Mouse (Mus musculus): ENCODE measurements around the gene Atxn7l1. TPM values are rescaled to one million over a fixed set of nuclear protein-coding genes. Genes with fewer than 3 reads are reported as not detected.

Gene Atxn7l1
- polyA plus RNA-seq, 1 experiment from 2014 or later = 11.4 TPM

- Histone ChIP-seq H3K9me3 (replicated peaks) (no peaks in the 10 kb centered on the region), H3K27ac (ENCODE audit: poor library complexity, severe bottlenecking) (no peak overlapping the region), H3K27me3 (replicated peaks) (no peaks in the 10 kb centered on the region), H3K4me3 (no peak overlapping the region), H3K9ac (no peak overlapping the region), H3K36me3 (0 out of 2 replicates have a peak, but pooled peaks cover 3% of the 10 kb centered on the region), H3K4me2 (no peak overlapping the region), H3K4me1 (replicated peaks) (no peaks in the 10 kb centered on the region)
- WGBS = 90% methylated on average over 1 of the region's 1 CpGs
- no peak for ATAC-seq (ENCODE audit: insufficient number of reproducible peaks, low FRiP score)
Measured at GRCm38 (mm10) chr12:33276028-33276427, 128.5 kb downstream of the Atxn7l1 start.

- H3K9ac ChIP-seq = no peak overlapping the region
- H3K4me1 ChIP-seq (replicated peaks) = no peaks in the 10 kb centered on the region
- ATAC-seq (ENCODE audit: insufficient number of reproducible peaks, low FRiP score) = no peak
- H3K27ac ChIP-seq (ENCODE audit: poor library complexity, severe bottlenecking) = no peak overlapping the region
- H3K36me3 ChIP-seq = 0 out of 2 replicates have a peak, but pooled peaks cover 3% of the 10 kb centered on the region
- no peak overlapping the region for H3K4me2 ChIP-seq
- no peaks in the 10 kb centered on the region for H3K9me3 ChIP-seq (replicated peaks)
- H3K27me3 ChIP-seq (replicated peaks) = no peaks in the 10 kb centered on the region
- 64% methylated on average over 7 of the region's 7 CpGs for WGBS
- no peak overlapping the region for H3K4me3 ChIP-seq
Measured at GRCm38 (mm10) chr12:33277427-33277826, 129.9 kb downstream of the Atxn7l1 start.

- H3K4me2 ChIP-seq = no peak overlapping the region
- H3K4me1 ChIP-seq (replicated peaks) = peaks cover 9% of the 10 kb centered on the region
- H3K36me3 ChIP-seq = 0 out of 2 replicates have a peak, but pooled peaks cover 3% of the 10 kb centered on the region
- H3K9ac ChIP-seq = no peak overlapping the region
- 56% methylated on average over 2 of the region's 2 CpGs for WGBS
- no peak overlapping the region for H3K4me3 ChIP-seq
- no peak overlapping the region for H3K27ac ChIP-seq (ENCODE audit: poor library complexity, severe bottlenecking)
- no peak for ATAC-seq (ENCODE audit: insufficient number of reproducible peaks, low FRiP score)
- H3K27me3 ChIP-seq (replicated peaks) = no peaks in the 10 kb centered on the region
- no peaks in the 10 kb centered on the region for H3K9me3 ChIP-seq (replicated peaks)
Measured at GRCm38 (mm10) chr12:33279159-33279558, 131.7 kb downstream of the Atxn7l1 start.

GRCm38 (mm10) chr12:33280805-33281204 is 133.3 kb downstream of the Atxn7l1 start:
- Histone ChIP-seq H3K27me3 (replicated peaks) (no peaks in the 10 kb centered on the region), H3K9me3 (replicated peaks) (no peaks in the 10 kb centered on the region), H3K4me1 (replicated peaks) (peaks cover 25% of the 10 kb centered on the region), H3K36me3 (no peaks in the 10 kb centered on the region), H3K9ac (no peak overlapping the region), H3K4me3 (no peak overlapping the region), H3K4me2 (no peak overlapping the region), H3K27ac (ENCODE audit: poor library complexity, severe bottlenecking) (no peak overlapping the region)
- no peak for ATAC-seq (ENCODE audit: insufficient number of reproducible peaks, low FRiP score)
- 36% methylated on average over 2 of the region's 2 CpGs for WGBS

GRCm38 (mm10) chr12:33284344-33284936 is 136.9 kb downstream of the Atxn7l1 start:
- no peaks in the 10 kb centered on the region for H3K9me3 ChIP-seq (replicated peaks)
- WGBS = 69% methylated on average over 8 of the region's 8 CpGs

GRCm38 (mm10) chr12:33285354-33285753 is 137.9 kb downstream of the Atxn7l1 start:
- no peaks in the 10 kb centered on the region for H3K36me3 ChIP-seq
- H3K9ac ChIP-seq = no peak overlapping the region
- 29% methylated on average over 4 of the region's 4 CpGs for WGBS
- H3K9me3 ChIP-seq (replicated peaks) = no peaks in the 10 kb centered on the region
- no peak overlapping the region for H3K4me3 ChIP-seq
- no peaks in the 10 kb centered on the region for H3K27me3 ChIP-seq (replicated peaks)
- no peak overlapping the region for H3K4me2 ChIP-seq
- no peak for ATAC-seq (ENCODE audit: insufficient number of reproducible peaks, low FRiP score)
- H3K27ac ChIP-seq (ENCODE audit: poor library complexity, severe bottlenecking) = peak overlapping the region; percentile 69
- H3K4me1 ChIP-seq (replicated peaks) = peaks cover 54% of the 10 kb centered on the region

More at GRCm38 (mm10) chr12:33284344-33284936, 136.9 kb downstream of the Atxn7l1 start:
- H3K27ac ChIP-seq (ENCODE audit: poor library complexity, severe bottlenecking) = no peak overlapping the region
- ATAC-seq (ENCODE audit: insufficient number of reproducible peaks, low FRiP score) = no peak
- H3K4me1 ChIP-seq (replicated peaks) = peaks cover 45% of the 10 kb centered on the region
- no peak overlapping the region for H3K4me3 ChIP-seq
- H3K9ac ChIP-seq = no peak overlapping the region
- H3K4me2 ChIP-seq = no peak overlapping the region
- no peaks in the 10 kb centered on the region for H3K36me3 ChIP-seq
- no peaks in the 10 kb centered on the region for H3K27me3 ChIP-seq (replicated peaks)

- H3K4me2 ChIP-seq = no peak overlapping the region
- H3K4me1 ChIP-seq (replicated peaks) = peaks cover 57% of the 10 kb centered on the region
Measured at GRCm38 (mm10) chr12:33285933-33286649, 138.6 kb downstream of the Atxn7l1 start.

GRCm38 (mm10) chr12:33287686-33288085 is 140.2 kb downstream of the Atxn7l1 start:
- WGBS = 77% methylated on average over 3 of the region's 3 CpGs
- Histone ChIP-seq H3K4me1 (replicated peaks) (peaks cover 57% of the 10 kb centered on the region), H3K27me3 (replicated peaks) (no peaks in the 10 kb centered on the region), H3K9me3 (replicated peaks) (no peaks in the 10 kb centered on the region), H3K36me3 (no peaks in the 10 kb centered on the region), H3K27ac (ENCODE audit: poor library complexity, severe bottlenecking) (no peak overlapping the region), H3K9ac (no peak overlapping the region), H3K4me3 (no peak overlapping the region), H3K4me2 (no peak overlapping the region)
- ATAC-seq (ENCODE audit: insufficient number of reproducible peaks, low FRiP score) = no peak

More at GRCm38 (mm10) chr12:33285933-33286649, 138.6 kb downstream of the Atxn7l1 start:
- H3K9me3 ChIP-seq (replicated peaks) = no peaks in the 10 kb centered on the region
- no peaks in the 10 kb centered on the region for H3K36me3 ChIP-seq
- H3K9ac ChIP-seq = no peak overlapping the region
- H3K27ac ChIP-seq (ENCODE audit: poor library complexity, severe bottlenecking) = peak overlapping the region; percentile 69
- WGBS = 56% methylated on average over 9 of the region's 9 CpGs
- no peaks in the 10 kb centered on the region for H3K27me3 ChIP-seq (replicated peaks)
- H3K4me3 ChIP-seq = no peak overlapping the region
- peak; percentile 79 for ATAC-seq (ENCODE audit: insufficient number of reproducible peaks, low FRiP score)

GRCm38 (mm10) chr12:33288746-33289145 is 141.3 kb downstream of the Atxn7l1 start:
- H3K9me3 ChIP-seq (replicated peaks) = no peaks in the 10 kb centered on the region
- WGBS = 64% methylated on average over 2 of the region's 2 CpGs
- ATAC-seq (ENCODE audit: insufficient number of reproducible peaks, low FRiP score) = no peak
- H3K27ac ChIP-seq (ENCODE audit: poor library complexity, severe bottlenecking) = no peak overlapping the region
- H3K4me1 ChIP-seq (replicated peaks) = peaks cover 52% of the 10 kb centered on the region
- no peaks in the 10 kb centered on the region for H3K27me3 ChIP-seq (replicated peaks)
- no peak overlapping the region for H3K4me3 ChIP-seq
- no peak overlapping the region for H3K9ac ChIP-seq
- no peak overlapping the region for H3K4me2 ChIP-seq
- no peaks in the 10 kb centered on the region for H3K36me3 ChIP-seq

GRCm38 (mm10) chr12:33302070-33302469 is 154.6 kb downstream of the Atxn7l1 start:
- ATAC-seq (ENCODE audit: insufficient number of reproducible peaks, low FRiP score) = peak; percentile 77
- Histone ChIP-seq H3K4me1 (replicated peaks) (peaks cover 13% of the 10 kb centered on the region), H3K27me3 (replicated peaks) (peaks cover 16% of the 10 kb centered on the region; the same call in 1 of the 2 replicates), H3K9ac (peak overlapping the region; percentile 68), H3K36me3 (no peaks in the 10 kb centered on the region), H3K4me2 (peak overlapping the region; percentile 89), H3K4me3 (peak overlapping the region; percentile 64), H3K27ac (ENCODE audit: poor library complexity, severe bottlenecking) (0 out of 2 replicates have a peak overlapping the region, but pooled peaks have one; percentile 41), H3K9me3 (replicated peaks) (no peaks in the 10 kb centered on the region)
- under 1% methylated on average over 14 of the region's 14 CpGs for WGBS

- peak overlapping the region; percentile 41 for H3K27ac ChIP-seq (ENCODE audit: poor library complexity, severe bottlenecking)
- ATAC-seq (ENCODE audit: insufficient number of reproducible peaks, low FRiP score) = peak; percentile 69
- H3K27me3 ChIP-seq (replicated peaks) = peaks cover 16% of the 10 kb centered on the region; the same call in 1 of the 2 replicates
- peak overlapping the region; percentile 68 for H3K9ac ChIP-seq
- H3K4me3 ChIP-seq = peak overlapping the region; percentile 64
- H3K4me2 ChIP-seq = peak overlapping the region; percentile 89
- no peaks in the 10 kb centered on the region for H3K9me3 ChIP-seq (replicated peaks)
- under 1% methylated on average over 29 of the region's 29 CpGs for WGBS
- peaks cover 13% of the 10 kb centered on the region for H3K4me1 ChIP-seq (replicated peaks)
- H3K36me3 ChIP-seq = no peaks in the 10 kb centered on the region
Measured at GRCm38 (mm10) chr12:33302523-33303383, 155.3 kb downstream of the Atxn7l1 start.

Measured in heart, embryonic 12.5 days (tissue).